Mouse (Mus musculus): Measurements from ENCODE around the gene Il1f10.

The Il1f10 gene

GRCm38 (mm10) chr2:24290896-24291295, at the start of gene Il1f10:
Gene Il1f10, plus strand, starts transcription at chr2:24291196.
- no peak for DNase-seq (ENCODE audit: low spot score)

DNA sequence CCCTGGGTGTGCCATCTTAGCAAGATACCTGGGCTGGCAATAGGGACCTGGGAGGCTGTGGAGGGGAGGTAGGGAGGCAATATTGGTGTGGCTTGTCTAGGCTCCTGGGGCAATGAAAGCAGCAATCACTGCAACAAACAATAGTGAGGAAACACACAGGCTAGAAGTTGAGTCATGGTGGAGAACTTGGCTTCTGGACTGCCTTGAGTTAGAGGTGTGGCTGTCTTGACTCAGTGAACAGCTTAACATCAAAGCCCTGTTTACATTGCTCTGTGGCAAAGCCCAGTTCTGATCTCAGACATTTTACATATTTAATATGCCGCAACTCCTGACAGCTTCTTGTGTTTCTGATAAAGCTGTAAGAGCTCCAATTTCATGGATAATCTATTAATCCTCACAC, 23.5 kb upstream of the Il1f10 start:
- DNase-seq (ENCODE audit: low spot score): no peak

- DNase-seq (ENCODE audit: low spot score): no peak
Measured at GRCm38 (mm10) chr2:24273619-24274018, 17.4 kb upstream of the Il1f10 start.

GRCm38 (mm10) chr2:24275146-24275545, 15.8 kb upstream of the Il1f10 start:
- DNase-seq (ENCODE audit: low spot score): no peak

DNA sequence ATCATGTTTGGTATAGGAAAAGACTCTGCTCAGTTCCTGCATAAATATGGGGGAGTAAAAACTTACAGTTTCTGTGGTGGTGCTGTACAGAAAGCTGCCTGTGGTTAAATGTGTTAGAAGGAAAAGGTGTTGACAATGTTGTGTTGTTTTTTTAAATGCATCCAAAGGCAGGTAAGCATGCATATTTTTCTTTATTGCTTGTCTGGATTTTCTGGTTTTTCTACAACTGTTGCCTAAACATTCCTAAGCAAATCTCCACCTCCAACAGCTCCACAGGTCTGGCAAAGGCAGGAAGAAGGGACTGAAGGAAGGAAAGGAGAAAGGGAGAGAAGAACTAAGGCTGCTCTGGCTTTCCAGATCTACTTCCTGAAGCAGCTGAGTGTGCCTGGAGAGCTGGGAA, 14.3 kb upstream of the Il1f10 start, which contains the start of gene Il1f5:
TSS of gene Il1f5 (plus strand) at position 301 of the 400 bp plus-strand sequence.
- DNase-seq (ENCODE audit: low spot score): no peak

DNA sequence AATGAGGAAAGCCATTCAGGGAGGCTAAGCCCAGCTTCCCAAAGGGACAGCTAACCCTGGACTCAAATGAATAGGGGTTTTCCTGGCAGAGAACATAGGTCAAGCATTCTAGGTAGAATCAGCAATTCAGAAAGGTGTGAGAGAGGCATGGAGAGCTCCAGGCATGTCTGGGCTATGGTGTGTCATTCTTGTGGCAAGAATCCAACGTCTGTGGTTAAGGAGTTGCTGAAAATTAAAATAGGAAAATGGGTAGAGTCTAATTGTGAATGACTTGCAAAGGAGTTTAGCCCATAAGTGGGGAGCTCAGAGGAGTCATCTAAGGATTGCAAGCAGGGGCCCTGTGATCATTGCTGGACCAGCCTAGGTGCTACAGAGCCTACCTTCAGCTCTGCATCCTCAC, 3.6 kb downstream of the Il1f10 start:
- no peak for DNase-seq (ENCODE audit: low spot score)

DNA sequence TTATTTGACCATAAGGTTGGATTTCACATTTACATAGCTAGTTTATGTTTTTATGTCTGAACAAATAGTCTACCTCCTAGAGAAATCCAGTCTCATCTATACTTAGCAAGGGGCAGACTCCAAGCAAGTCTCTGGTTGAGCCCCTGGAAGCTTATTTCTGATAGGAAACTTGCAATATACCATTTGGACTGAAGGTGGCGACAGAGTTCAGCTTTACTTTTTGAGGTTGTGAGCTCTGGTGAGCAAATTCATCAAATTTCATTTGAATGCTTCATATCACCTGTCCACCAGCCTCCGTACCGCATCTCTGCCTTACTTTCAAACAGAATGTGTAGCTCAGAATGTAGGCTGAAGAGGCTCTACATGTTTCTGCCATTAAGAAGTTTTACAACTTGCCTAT, 5.8 kb downstream of the Il1f10 start:
- peak; percentile 41 for DNase-seq (ENCODE audit: low spot score)

- no peak for DNase-seq (ENCODE audit: low spot score)
Measured at GRCm38 (mm10) chr2:24311302-24312001, 20.5 kb downstream of the Il1f10 start.

- no peak for DNase-seq (ENCODE audit: low spot score)
Measured at GRCm38 (mm10) chr2:24316919-24317318, 25.9 kb downstream of the Il1f10 start.

DNA sequence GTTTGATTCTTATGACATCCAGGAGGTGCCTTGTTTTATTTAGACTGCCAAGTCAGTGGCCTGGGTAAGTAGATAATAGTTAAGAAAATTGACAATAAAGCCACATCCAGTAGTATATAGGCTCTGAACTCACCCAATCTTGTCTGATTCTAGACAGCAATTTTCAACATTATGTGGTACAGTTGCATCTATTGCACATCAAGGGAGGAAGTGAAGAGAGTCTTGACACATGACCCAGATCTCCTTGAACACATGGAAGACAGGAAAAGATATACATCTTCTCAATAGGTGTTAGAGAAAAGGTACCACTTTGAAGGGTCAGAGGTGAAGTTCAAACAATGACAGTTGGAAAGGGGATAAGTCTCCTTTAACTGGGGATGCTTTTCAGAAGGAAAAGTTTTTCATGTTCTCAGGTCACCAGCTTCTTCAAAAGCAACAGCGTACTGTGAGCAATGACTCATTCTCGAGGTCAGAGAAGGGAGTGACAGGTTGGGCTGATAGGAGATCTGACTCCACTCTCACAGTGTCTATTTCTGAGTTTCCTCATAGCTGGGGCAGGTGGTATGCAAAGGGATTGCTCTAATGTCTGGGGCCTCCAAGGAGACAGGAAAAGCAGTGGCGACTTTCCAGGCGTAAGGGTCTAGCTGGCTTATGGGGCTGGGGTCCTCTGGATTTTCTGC, 27.1 kb downstream of the Il1f10 start:
- no peak for DNase-seq (ENCODE audit: low spot score)

DNA sequence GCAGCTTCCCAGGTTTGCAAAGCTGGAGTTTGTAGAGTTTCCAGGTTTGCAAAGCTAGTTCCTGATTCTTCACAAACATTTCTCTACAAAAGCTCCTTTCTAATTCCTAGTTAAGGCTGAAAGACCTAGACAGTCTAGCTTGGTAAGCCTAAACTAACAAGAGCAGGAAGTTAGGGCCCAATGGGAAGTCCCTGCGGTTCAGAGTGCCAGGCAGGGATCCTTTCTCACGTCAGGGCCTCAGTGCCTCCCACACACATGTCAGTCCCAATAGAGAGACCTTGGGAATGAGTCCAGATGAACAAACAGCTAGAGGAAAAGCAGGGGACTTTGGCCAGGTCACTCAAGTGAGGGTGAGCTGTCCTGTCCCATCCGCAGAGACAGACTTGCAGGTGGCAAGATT, 44.3 kb downstream of the Il1f10 start:
- DNase-seq (ENCODE audit: low spot score): no peak

DNA sequence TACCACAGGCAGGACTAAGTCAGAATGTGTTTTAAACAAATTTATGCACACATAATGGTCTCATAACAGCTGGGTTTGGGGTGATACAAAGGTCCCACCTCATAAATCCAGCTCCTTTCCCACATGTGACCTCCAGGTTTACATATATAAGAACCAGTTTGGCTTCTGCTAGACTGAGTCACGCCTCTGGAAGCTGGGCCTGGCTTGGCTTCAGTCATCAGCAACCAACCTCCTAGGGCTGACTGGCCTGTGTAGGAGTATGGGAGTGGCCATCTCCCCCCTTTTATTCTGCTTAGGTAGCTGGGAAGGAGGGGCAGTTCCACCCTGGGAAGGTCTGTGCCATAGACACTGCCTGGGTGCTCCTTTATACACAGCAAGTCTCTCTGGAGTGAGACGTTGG, 45.5 kb downstream of the Il1f10 start, which contains the start of gene Il1rn:
TSS of gene Il1rn (plus strand) at position 309 of the 400 bp plus-strand sequence.
- no peak for DNase-seq (ENCODE audit: low spot score)

DNA sequence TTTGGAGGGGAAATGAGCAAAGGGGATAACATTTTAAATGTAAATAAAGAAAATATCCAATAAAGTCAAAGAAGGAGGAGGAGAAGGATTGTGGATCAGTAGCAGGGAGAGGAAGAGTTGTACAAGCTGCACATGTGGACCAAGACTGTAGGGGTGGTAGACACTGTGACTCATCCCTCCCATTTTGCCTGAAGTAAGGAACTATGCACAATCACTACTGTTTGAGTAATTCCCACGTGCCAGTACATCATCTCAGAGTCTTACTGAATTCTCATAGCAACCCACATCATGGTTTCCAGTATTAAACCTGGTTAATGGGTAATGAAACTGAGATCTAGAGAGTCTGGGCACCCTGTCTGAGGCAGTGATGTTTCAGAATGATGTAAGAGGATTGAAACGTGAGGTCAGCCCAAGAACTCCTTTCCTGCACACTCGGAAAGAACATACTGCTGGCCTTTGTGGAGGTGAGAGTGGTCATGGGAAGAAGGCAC, 50.4 kb downstream of the Il1f10 start:
- DNase-seq (ENCODE audit: low spot score): no peak

Measured in adipocyte (in vitro differentiated cells).